Mouse (Mus musculus): ENCODE measurements around the gene Hist1h2bb. TPM values are rescaled to one million over a fixed set of nuclear protein-coding genes. Genes with fewer than 3 reads are reported as not detected.
"Not testable (repeated sequence)": the region's sequence is repeated elsewhere in the genome, so short reads cannot be mapped to it uniquely, and the experiment has no call there.

Hist1h2bb gene
- total RNA-seq (2015; ENCODE audit: low replicate concordance) (79.4 and 128 TPM in 2 replicates), total RNA-seq (2017; ENCODE audit: low replicate concordance) (1,415 and 1,638 TPM in 2 replicates)

- ATAC-seq (replicated peaks; ENCODE audit: low FRiP score, poor library complexity, severe bottlenecking), result peak; percentile 76
Observed at GRCm38 (mm10) chr13:23746201-23747080, at the start of gene Hist1h2bb. Gene Hist1h2bb, plus strand, starts transcription at chr13:23746734.

DNA sequence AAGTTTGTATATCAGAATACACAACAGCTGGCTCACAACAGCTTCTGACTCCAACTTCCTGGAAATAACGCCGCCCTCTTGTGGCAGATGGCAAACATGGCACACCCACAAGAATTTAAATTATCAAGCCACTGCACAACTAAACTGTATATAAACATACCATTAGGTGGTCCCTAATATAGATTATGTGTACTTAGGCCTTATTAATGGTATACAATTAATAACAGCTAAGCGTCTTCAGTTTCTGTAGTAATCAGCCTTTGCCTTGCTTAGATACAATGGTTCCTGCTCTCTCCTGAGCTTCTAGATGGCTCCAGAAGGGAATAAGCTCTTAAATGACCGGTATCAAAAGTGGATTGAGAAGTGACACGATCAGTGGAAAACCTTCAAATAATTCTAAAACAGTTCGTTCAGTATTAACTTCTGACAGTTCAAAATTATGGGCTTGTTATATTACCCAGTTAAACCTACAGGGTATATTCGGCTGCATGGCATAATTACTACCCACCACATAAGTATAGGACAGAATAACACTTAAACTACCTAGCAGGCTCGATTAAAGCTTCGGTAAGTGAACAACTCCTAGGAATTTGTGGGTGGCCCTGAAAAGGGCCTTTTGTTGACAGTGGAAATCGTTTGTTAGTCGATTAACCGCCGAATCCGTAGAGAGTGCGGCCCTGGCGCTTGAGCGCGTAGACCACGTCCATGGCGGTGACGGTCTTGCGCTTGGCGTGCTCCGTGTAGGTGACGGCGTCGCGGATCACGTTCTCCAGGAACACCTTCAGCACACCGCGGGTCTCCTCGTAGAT is 48.8 kb upstream of the Hist1h2bb start:
- ATAC-seq (replicated peaks; ENCODE audit: low FRiP score, poor library complexity, severe bottlenecking), result peak; percentile 71

DNA sequence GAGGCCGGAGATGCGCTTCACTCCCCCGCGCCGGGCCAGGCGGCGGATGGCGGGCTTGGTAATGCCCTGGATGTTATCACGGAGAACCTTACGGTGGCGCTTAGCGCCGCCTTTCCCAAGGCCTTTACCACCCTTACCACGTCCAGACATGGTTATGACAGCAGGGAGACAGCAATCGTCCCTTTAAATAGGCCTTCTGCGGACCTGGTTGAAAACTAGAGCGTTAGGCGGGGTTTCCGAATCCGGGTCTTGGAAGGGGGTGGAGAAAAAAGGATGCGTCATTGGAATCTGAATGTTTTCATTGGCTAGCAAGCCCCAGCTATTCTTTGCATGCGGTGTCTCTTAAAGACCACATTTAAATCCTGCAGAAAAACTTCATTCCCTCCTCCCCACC is 48.2 kb upstream of the Hist1h2bb start, which contains the start of gene Hist1h4c:
Hist1h4c (minus strand) TSS at position 155 of the 394 bp plus-strand sequence.
- peak; percentile 86 for ATAC-seq (replicated peaks; ENCODE audit: low FRiP score, poor library complexity, severe bottlenecking)

GRCm38 (mm10) chr13:23698996-23699395 is 47.5 kb upstream of the Hist1h2bb start:
- ATAC-seq (replicated peaks; ENCODE audit: low FRiP score, poor library complexity, severe bottlenecking), result no peak

DNA sequence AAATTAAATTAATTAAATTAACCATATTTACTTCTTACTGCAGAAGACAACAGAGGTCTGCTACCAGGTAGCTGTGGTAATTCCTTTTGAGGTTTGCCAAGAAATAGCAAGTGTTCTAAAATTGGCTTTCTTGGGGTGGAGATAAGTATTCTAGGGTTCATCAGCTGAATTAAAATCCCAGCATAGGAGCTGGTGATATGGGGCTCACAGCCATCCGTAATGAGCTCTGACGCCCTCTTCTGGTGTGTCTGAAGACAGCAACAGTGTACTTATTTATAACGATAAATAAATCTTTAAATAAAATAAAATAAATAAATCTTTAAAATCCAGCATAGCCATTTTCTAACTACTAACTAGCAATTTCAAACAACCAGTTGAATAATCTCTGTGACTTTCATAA is 46.8 kb upstream of the Hist1h2bb start:
- no peak for ATAC-seq (replicated peaks; ENCODE audit: low FRiP score, poor library complexity, severe bottlenecking)

- peak; percentile 58 for ATAC-seq (replicated peaks; ENCODE audit: low FRiP score, poor library complexity, severe bottlenecking)
Observed at GRCm38 (mm10) chr13:23700786-23701520, 45.6 kb upstream of the Hist1h2bb start.

GRCm38 (mm10) chr13:23702220-23702619 is 44.3 kb upstream of the Hist1h2bb start:
- no peak for ATAC-seq (replicated peaks; ENCODE audit: low FRiP score, poor library complexity, severe bottlenecking)

- not testable (repeated sequence) for ATAC-seq (replicated peaks; ENCODE audit: low FRiP score, poor library complexity, severe bottlenecking)
Observed at GRCm38 (mm10) chr13:23702801-23703200, 43.7 kb upstream of the Hist1h2bb start.

GRCm38 (mm10) chr13:23705751-23706356 is 40.7 kb upstream of the Hist1h2bb start:
- ATAC-seq (replicated peaks; ENCODE audit: low FRiP score, poor library complexity, severe bottlenecking), result no peak

GRCm38 (mm10) chr13:23706771-23707170 is 39.8 kb upstream of the Hist1h2bb start:
- no peak for ATAC-seq (replicated peaks; ENCODE audit: low FRiP score, poor library complexity, severe bottlenecking)

DNA sequence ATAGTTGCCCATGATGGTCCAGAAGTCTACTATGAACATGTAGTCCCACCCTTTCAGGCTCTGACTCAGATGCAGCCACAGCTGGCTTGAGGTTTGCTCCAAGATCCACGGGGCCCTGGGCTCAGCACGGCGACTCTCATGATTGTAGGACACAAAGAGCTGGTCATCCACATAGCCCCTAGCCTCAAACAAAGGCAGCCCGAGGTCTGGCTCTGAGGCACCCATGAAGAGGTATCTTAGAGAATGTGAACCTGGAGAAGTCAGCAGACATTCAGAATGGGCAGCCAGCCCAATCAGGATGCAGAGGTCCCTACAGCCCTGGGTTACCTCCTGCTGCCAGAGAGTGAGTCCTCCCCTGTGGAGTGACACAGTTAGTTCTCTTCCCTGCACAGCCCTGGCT is 38.5 kb upstream of the Hist1h2bb start:
- ATAC-seq (replicated peaks; ENCODE audit: low FRiP score, poor library complexity, severe bottlenecking), result no peak

DNA sequence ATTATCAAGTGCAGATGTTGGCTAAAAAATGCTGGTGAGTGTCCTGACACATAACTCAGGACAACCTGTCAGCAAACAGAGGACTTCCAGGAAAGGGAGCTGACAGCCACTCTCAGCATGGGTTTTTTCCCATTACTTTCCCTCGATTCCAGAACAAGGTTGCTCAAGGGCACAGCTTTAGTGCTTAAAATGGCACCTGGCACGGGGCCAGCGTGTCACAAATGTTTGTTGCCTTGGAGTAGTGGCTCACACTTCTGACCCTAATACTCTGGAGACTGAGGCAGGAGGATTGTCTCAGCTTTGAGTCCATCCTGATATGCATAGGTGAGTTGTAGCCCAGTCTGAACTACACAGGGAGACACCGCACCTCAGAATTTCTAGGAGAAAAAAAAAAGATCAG is 37.9 kb upstream of the Hist1h2bb start:
- ATAC-seq (replicated peaks; ENCODE audit: low FRiP score, poor library complexity, severe bottlenecking), result no peak

GRCm38 (mm10) chr13:23709714-23710373 is 36.7 kb upstream of the Hist1h2bb start:
- no peak for ATAC-seq (replicated peaks; ENCODE audit: low FRiP score, poor library complexity, severe bottlenecking)

DNA sequence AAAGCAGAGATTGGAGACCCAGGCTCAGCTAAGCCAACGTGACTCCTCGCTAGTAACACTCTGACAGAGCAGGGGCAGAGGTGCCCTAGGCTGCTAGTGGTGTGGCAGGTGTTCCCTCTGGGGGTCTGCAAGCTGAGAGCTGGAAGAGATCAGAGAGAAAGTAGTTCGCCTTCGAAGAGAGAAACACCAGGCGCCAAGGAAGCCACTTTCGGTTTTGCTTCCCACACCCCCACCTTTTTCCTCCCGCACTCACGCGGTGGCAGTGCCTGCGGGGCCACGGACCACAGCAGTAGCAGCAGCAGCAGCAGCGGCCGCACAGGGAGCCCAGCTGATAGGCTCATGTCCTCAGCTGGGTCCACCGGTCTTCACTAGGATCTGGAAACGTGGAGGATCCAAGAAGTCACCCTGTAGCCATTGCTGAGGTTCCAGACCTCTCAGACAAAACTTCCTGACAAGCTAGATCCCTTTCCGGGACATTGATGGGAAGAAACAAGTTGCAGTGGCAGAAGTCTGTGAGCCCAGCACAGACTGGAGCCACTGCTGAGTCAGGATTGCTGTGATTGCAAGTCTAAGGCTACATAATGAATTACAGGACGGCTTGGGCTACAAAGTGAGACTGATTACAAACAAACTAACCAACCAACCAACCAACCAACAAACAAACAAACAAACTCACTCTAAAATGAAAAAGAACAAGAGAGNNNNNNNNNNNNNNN is 36.0 kb upstream of the Hist1h2bb start, which contains the start of gene Hfe:
Hfe (minus strand) TSS at position 481 of the 716 bp plus-strand sequence.
- peak; percentile 57; the same call in 1 of the 2 replicates for ATAC-seq (replicated peaks; ENCODE audit: low FRiP score, poor library complexity, severe bottlenecking)

- no peak for ATAC-seq (replicated peaks; ENCODE audit: low FRiP score, poor library complexity, severe bottlenecking)
Observed at GRCm38 (mm10) chr13:23716261-23717042, 30.1 kb upstream of the Hist1h2bb start.

GRCm38 (mm10) chr13:23717176-23717575 is 29.4 kb upstream of the Hist1h2bb start:
- ATAC-seq (replicated peaks; ENCODE audit: low FRiP score, poor library complexity, severe bottlenecking), result no peak

DNA sequence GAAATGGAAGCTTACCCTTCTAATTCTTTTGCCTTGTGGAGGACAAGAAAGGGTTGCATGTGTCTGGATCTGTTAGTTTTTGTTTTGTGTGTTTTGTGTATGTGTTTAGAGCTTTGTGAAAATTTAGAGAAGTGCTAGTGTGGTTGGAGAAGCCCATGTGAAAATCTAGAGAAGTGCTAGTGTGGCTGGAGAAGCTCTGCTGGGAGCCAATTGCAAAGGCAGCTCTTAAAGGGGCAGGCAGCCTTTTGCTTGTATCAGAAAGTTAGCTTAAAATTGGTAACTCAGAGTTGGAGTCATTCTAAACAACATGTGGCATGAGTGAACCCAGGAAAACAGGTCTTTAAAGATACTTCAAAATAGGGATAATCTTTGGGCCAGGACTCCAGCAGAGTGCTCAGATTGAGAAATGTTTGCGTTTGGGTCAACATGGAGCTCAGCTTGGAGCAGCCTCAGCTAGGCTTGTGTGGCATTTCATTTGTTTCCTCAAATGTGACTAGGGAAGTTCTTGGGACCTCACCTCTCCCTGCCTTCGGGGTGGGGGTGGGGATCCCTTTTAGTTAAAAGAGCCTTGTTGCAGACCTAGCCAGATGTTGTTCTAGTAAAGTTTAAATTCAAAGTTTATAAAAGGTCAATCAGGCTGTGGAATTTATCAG is 28.8 kb upstream of the Hist1h2bb start:
- ATAC-seq (replicated peaks; ENCODE audit: low FRiP score, poor library complexity, severe bottlenecking), result not testable (repeated sequence)

All from erythroblast, adult 5-6 weeks (primary cell).